11 mouse cellular contexts compared by ENCODE assay signal in the genomic region with DNA sequence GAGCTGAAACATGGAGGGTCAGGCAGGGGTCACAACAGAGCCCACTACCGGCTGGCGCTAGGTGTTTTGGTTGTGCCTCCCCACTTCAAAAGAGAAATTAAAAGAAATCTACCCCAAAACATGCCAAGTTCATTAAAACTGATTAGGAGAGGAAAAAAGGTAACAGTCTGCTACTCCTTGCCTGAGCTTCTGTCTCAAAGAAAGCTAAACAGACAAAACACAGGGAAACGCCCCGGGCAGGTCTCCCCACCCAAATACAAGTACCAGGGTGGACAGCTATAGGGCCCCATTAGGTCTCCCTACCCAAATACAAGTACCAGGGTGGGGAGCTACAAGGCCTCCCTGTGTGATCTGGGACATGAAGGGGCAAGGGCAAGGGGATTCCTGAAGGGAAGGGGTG. TPM values are rescaled to one million over a fixed set of nuclear protein-coding genes. Genes with fewer than 3 reads are reported as not detected.
DNase-seq lines count a peak whose midpoint lies in the region; ATAC-seq lines count a peak whose summit lies in the region.
"Had no signal": no experiment of that assay in that cellular context is flagged by ENCODE, and none has a peak within 500 bp of the region (broad histone marks: within the 10 kb centered on the region; RNA-seq: fewer than 3 reads in every experiment).

Gene Gm26602 (plus strand): TSS at position 301 of the 400 bp plus-strand sequence.

- peaks cover 15% of the 10 kb centered on the region for H3K36me3 ChIP-seq in heart, embryonic 16.5 days (ENCODE audit: control insufficient read depth, insufficient read depth)
- H3K36me3 ChIP-seq in embryonic facial prominence, embryonic 10.5 days (replicated peaks) = peaks cover 52% of the 10 kb centered on the region
- H3K36me3 ChIP-seq in hindbrain, embryonic 11.5 days (ENCODE audit: control insufficient read depth, insufficient read depth, low read length) = no peaks in the 10 kb centered on the region
- peaks cover 41% of the 10 kb centered on the region for H3K36me3 ChIP-seq in midbrain, embryonic 12.5 days

- H3K9me3 ChIP-seq in heart, embryonic 16.5 days (replicated peaks; ENCODE audit: control insufficient read depth, low read length) = no peaks in the 10 kb centered on the region
- H3K9me3 ChIP-seq in embryonic facial prominence, embryonic 10.5 days = no peaks in the 10 kb centered on the region
- H3K9me3 ChIP-seq in hindbrain, embryonic 11.5 days (ENCODE audit: control insufficient read depth, low read length) = no peaks in the 10 kb centered on the region
- no peaks in the 10 kb centered on the region for H3K9me3 ChIP-seq in midbrain, embryonic 12.5 days

- ATAC-seq in heart, embryonic 16.5 days (replicated peaks; ENCODE audit: extremely low read depth, insufficient read depth, low FRiP score) = no peak
- no peak for ATAC-seq in hindbrain, embryonic 11.5 days (ENCODE audit: low FRiP score)
- no peak for ATAC-seq in midbrain, embryonic 12.5 days (ENCODE audit: low FRiP score, low read depth)
- ATAC-seq: CD4-positive, CD25-positive, alpha-beta regulatory T cell, adult 4 months had no signal

- DNase-seq in heart, adult 8-10 months (ENCODE audit: low spot score) = no peak
- DNase-seq in embryonic facial prominence, embryonic 10.5 days (ENCODE audit: low spot score) = no peak
- no peak for DNase-seq in hindbrain, embryonic 11.5 days (ENCODE audit: low spot score)
- no peak for DNase-seq in layer of hippocampus, adult 9-10 months (ENCODE audit: low spot score)
- DNase-seq in urinary bladder, postnatal 10 days (ENCODE audit: low spot score) = no peak
- no peak for DNase-seq in testis, postnatal 14 days (ENCODE audit: low spot score)
- DNase-seq: kidney, postnatal 14 days; right cerebral cortex, postnatal 25 days had no signal

- H3K4me1 ChIP-seq in heart, embryonic 16.5 days (ENCODE audit: control insufficient read depth, insufficient read depth, low read length) = peaks cover 26% of the 10 kb centered on the region
- peaks cover 45% of the 10 kb centered on the region for H3K4me1 ChIP-seq in embryonic facial prominence, embryonic 10.5 days
- 0 out of 2 replicates have a peak, but pooled peaks cover 4% of the 10 kb centered on the region for H3K4me1 ChIP-seq in hindbrain, embryonic 11.5 days (replicated peaks; ENCODE audit: control insufficient read depth, insufficient read depth, low read length)
- peaks cover 27% of the 10 kb centered on the region for H3K4me1 ChIP-seq in midbrain, embryonic 12.5 days

- no peaks in the 10 kb centered on the region for H3K27me3 ChIP-seq in heart, embryonic 16.5 days (ENCODE audit: control insufficient read depth, insufficient read depth, low read length)
- H3K27me3 ChIP-seq in embryonic facial prominence, embryonic 10.5 days (replicated peaks; ENCODE audit: low read depth, poor library complexity, severe bottlenecking) = no peaks in the 10 kb centered on the region; the same call in 1 of the 2 replicates
- no peaks in the 10 kb centered on the region for H3K27me3 ChIP-seq in hindbrain, embryonic 11.5 days (ENCODE audit: control insufficient read depth, insufficient read depth, low read length)
- no peaks in the 10 kb centered on the region for H3K27me3 ChIP-seq in midbrain, embryonic 12.5 days

- H3K4me2 ChIP-seq in heart, embryonic 16.5 days (ENCODE audit: low read depth, low read length) = no peak within 1 kb of the TSS
- no peak within 1 kb of the TSS for H3K4me2 ChIP-seq in hindbrain, embryonic 11.5 days (replicated peaks; ENCODE audit: low read depth, low read length)
- H3K4me2 ChIP-seq in midbrain, embryonic 12.5 days (replicated peaks) = no peak within 1 kb of the TSS; the same call in 1 of the 2 replicates

- no peak within 1 kb of the TSS for H3K9ac ChIP-seq in heart, embryonic 16.5 days (ENCODE audit: low read length)
- H3K9ac ChIP-seq in hindbrain, embryonic 11.5 days (ENCODE audit: low read depth, low read length) = no peak within 1 kb of the TSS
- H3K9ac ChIP-seq in midbrain, embryonic 12.5 days (replicated peaks) = no peak within 1 kb of the TSS

- WGBS in heart, embryonic 16.5 days = 90% methylated on average over 4 of the region's 4 CpGs
- 91% methylated on average over 4 of the region's 4 CpGs for WGBS in embryonic facial prominence, embryonic 10.5 days
- 92% methylated on average over 4 of the region's 4 CpGs for WGBS in hindbrain, embryonic 11.5 days
- WGBS in midbrain, embryonic 12.5 days = 96% methylated on average over 4 of the region's 4 CpGs

- H3K4me3 ChIP-seq in heart, embryonic 16.5 days (ENCODE audit: low read length) = no peak within 1 kb of the TSS
- H3K4me3 ChIP-seq in embryonic facial prominence, embryonic 10.5 days = peak within 1 kb of the TSS; percentile 78
- H3K4me3 ChIP-seq in hindbrain, embryonic 11.5 days (ENCODE audit: low read depth, low read length) = no peak within 1 kb of the TSS
- 0 out of 2 replicates have a peak within 1 kb of the TSS, but pooled peaks have one; percentile 12 for H3K4me3 ChIP-seq in midbrain, embryonic 12.5 days

- peak within 1 kb of the TSS; percentile 66 for H3K27ac ChIP-seq in heart, embryonic 16.5 days (ENCODE audit: low read length)
- H3K27ac ChIP-seq in embryonic facial prominence, embryonic 10.5 days (replicated peaks) = no peak within 1 kb of the TSS
- H3K27ac ChIP-seq in hindbrain, embryonic 11.5 days (ENCODE audit: low read depth, low read length) = no peak within 1 kb of the TSS
- H3K27ac ChIP-seq in midbrain, embryonic 12.5 days (replicated peaks) = peak within 1 kb of the TSS; percentile 76

RNA-seq across cellular contexts. Expression of gene Gm26602, which starts in this region (rescaled TPM):
- 2.4 and 13.2 TPM in 2 replicates for polyA plus RNA-seq in heart, embryonic 16.5 days (2015; fragmentation: Nextera tagmentation; extraction: Ambion mirVana)
- not detected for total RNA-seq in heart, adult 8-10 months (2022)
- 3.4 TPM in 1 of 2 replicates, not detected in the other for polyA plus RNA-seq in embryonic facial prominence, embryonic 10.5 days (2016; fragmentation: Nextera tagmentation; extraction: Ambion mirVana)
- 23.6 and 25.3 TPM in 2 replicates for polyA plus RNA-seq in hindbrain, embryonic 11.5 days (2014; fragmentation: Nextera tagmentation; extraction: Ambion mirVana)
- polyA plus RNA-seq in midbrain, embryonic 12.5 days (2016; fragmentation: Nextera tagmentation; extraction: Ambion mirVana) = 27.9 and 34.2 TPM in 2 replicates
- polyA plus RNA-seq: CD4-positive, CD25-positive, alpha-beta regulatory T cell, adult 4 months had no signal

Comparison
In these comparisons a context has a peak if more than half of its experiments do, and no peak if none do; other contexts are left out.
1. H3K27ac ChIP-seq: peak in heart, embryonic 16.5 days (single experiment) and midbrain, embryonic 12.5 days (single experiment); none in embryonic facial prominence, embryonic 10.5 days (single experiment) and hindbrain, embryonic 11.5 days (single experiment).
2. H3K4me3 ChIP-seq: peak in embryonic facial prominence, embryonic 10.5 days (single experiment) and midbrain, embryonic 12.5 days (single experiment); none in heart, embryonic 16.5 days (single experiment) and hindbrain, embryonic 11.5 days (single experiment).